Mouse (Mus musculus) embryonic facial prominence, embryonic 12.5 days (tissue): ENCODE measurements at regions not wholly inside any gene's neighbourhood (a gene's known extent, or its start where the extent isn't known, plus 50 kb on each side); places are given as distances from the start of the nearest gene placed in this dataset.
"Not testable (repeated sequence)": the region's sequence is repeated elsewhere in the genome, so short reads cannot be mapped to it uniquely, and the experiment has no call there.

Source experiments
- ATAC-seq: fragments of 200-750 bp; cut with Nextera tagmentation; 2 replicates; pipeline ENCODE4 v1.8.0; 2017; ENCODE audit not compliant: insufficient number of reproducible peaks, insufficient read depth, low FRiP score, low TSS enrichment
- H3K27ac ChIP-seq: fragments of 300-500 bp; sonication (generic); 2 replicates; pipeline ENCODE4 v1.5.1; 2016; ENCODE audit warnings: mild to moderate bottlenecking
- H3K27me3 ChIP-seq: fragments of 300-500 bp; sonication (generic); 2 replicates; pipeline ENCODE4 v1.6.1; 2016; ENCODE audit warnings: mild to moderate bottlenecking, moderate library complexity
- H3K36me3 ChIP-seq: fragments of 300-500 bp; sonication (generic); 2 replicates; pipeline ENCODE4 v1.6.1; 2016; ENCODE audit warnings: mild to moderate bottlenecking
- H3K4me1 ChIP-seq: fragments of 300-500 bp; sonication (generic); 2 replicates; pipeline ENCODE4 v1.6.1; 2016
- H3K4me2 ChIP-seq: fragments of 300-500 bp; sonication (generic); replicated peaks from 2 replicates; pipeline ENCODE4 v1.6.1; 2016; ENCODE audit warnings: mild to moderate bottlenecking, moderate library complexity
- H3K4me3 ChIP-seq: fragments of 300-500 bp; sonication (generic); 2 replicates; pipeline ENCODE4 v1.5.1; 2016; ENCODE audit warnings: mild to moderate bottlenecking
- H3K9ac ChIP-seq: fragments of 300-500 bp; sonication (generic); 2 replicates; pipeline ENCODE4 v1.6.1; 2016; ENCODE audit warnings: mild to moderate bottlenecking, moderate library complexity
- H3K9me3 ChIP-seq: fragments of 300-500 bp; sonication (generic); 2 replicates; pipeline ENCODE4 v1.6.1; 2016; ENCODE audit warnings: mild to moderate bottlenecking, moderate library complexity
- WGBS: fragments of 180-500 bp; shearing (Covaris S2); methylation state at CpG from one replicate; pipeline ENCODE4 v1.1.7; 2016; 5-methylcytosine and 5-hydroxymethylcytosine counted together

GRCm38 (mm10) chr4:75466880-75467327, 188.8 kb upstream of the Dmac1 start:
- Histone ChIP-seq H3K9me3 (no peaks in the 10 kb centered on the region), H3K36me3 (no peaks in the 10 kb centered on the region), H3K9ac (no peak overlapping the region), H3K27ac (no peak overlapping the region), H3K4me2 (no peak overlapping the region), H3K4me1 (no peaks in the 10 kb centered on the region), H3K4me3 (no peak overlapping the region), H3K27me3 (no peaks in the 10 kb centered on the region)
- WGBS = 37% methylated on average over 3 of the region's 3 CpGs
- ATAC-seq = no peak

- no peaks in the 10 kb centered on the region for H3K36me3 ChIP-seq
- H3K4me1 ChIP-seq = no peaks in the 10 kb centered on the region
- no peak for ATAC-seq
- WGBS = 97% methylated on average over 5 of the region's 5 CpGs
- H3K27ac ChIP-seq = no peak overlapping the region
- no peak overlapping the region for H3K4me2 ChIP-seq
- no peaks in the 10 kb centered on the region for H3K9me3 ChIP-seq
- H3K9ac ChIP-seq = no peak overlapping the region
- no peaks in the 10 kb centered on the region for H3K27me3 ChIP-seq
- H3K4me3 ChIP-seq = no peak overlapping the region
Measured at GRCm38 (mm10) chr4:75463579-75463978, 185.5 kb upstream of the Dmac1 start.

GRCm38 (mm10) chr4:75449478-75449877, 171.4 kb upstream of the Dmac1 start:
- Histone ChIP-seq H3K9ac (no peak overlapping the region), H3K27ac (no peak overlapping the region), H3K9me3 (no peaks in the 10 kb centered on the region), H3K36me3 (no peaks in the 10 kb centered on the region), H3K4me3 (no peak overlapping the region), H3K4me2 (no peak overlapping the region), H3K4me1 (no peaks in the 10 kb centered on the region), H3K27me3 (no peaks in the 10 kb centered on the region)
- ATAC-seq = no peak
- WGBS = 73% methylated on average over 4 of the region's 4 CpGs

DNA sequence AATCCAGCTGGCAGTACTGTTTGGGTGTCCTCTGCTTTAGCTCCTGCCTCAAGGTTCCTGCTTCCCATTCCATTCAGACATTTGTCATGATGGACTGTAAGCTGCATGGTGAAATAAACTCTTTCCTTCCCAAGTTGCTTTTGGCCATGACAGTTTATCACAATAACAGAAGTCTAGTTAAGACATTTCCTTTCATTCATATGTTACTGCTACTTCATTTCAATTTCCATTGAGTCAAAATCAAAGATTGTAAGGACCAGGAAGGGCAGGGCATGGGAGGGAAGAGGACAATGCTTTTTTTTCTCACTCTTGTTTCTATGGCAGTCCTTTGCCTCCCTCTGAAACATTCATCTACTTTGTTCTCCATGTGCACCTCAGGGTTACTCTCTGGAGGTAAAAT, 145.2 kb upstream of the Dmac1 start:
- no peak overlapping the region for H3K4me2 ChIP-seq
- no peak overlapping the region for H3K9ac ChIP-seq
- no peaks in the 10 kb centered on the region for H3K9me3 ChIP-seq
- no peaks in the 10 kb centered on the region for H3K4me1 ChIP-seq
- no peak overlapping the region for H3K27ac ChIP-seq
- no peaks in the 10 kb centered on the region for H3K36me3 ChIP-seq
- ATAC-seq = no peak
- H3K27me3 ChIP-seq = no peaks in the 10 kb centered on the region
- H3K4me3 ChIP-seq = no peak overlapping the region

DNA sequence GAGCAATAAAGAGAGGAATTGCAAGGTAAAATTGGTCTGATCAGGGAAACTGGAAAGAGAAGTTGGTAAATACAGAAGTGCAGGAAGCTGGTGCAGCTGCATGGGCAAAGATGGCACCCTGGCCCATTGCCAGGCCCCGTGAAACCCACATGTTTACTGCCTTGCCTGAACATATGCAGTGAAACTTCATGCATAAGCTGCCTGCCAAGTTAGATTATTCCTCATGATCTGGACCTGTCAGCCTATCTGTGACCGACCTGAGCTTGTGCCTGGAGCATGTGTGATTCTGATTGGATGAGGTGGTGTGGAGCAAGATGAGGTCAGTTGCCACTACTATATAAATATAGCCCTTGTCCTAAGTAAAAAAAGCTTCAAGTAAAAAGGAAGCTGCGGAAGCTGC, 122.6 kb upstream of the Dmac1 start:
- H3K9me3 ChIP-seq, H3K4me2 ChIP-seq, H3K27me3 ChIP-seq, H3K4me3 ChIP-seq, ATAC-seq, H3K36me3 ChIP-seq, H3K27ac ChIP-seq, H3K4me1 ChIP-seq, H3K9ac ChIP-seq: not testable (repeated sequence)
- WGBS = 87% methylated on average over 3 of the region's 3 CpGs

DNA sequence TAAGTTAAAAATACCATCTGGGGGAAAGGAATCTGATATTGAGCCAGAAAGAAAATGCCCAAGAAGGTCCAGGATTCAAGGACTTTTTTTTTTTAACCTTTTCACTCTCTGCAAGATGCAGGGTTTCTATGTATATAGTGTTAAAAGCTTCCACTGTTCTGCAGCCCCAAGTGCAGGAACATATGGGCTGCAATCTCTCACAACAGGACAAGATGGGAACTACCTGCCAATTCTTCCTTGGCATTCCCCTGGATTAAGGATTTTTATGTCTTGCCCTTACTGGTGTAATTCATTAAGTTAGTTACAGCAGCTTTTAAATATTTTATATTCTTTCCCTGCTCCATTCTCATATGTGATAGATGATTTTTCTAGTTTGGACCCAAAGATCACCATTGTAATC, 116.9 kb upstream of the Dmac1 start:
- ATAC-seq = no peak
- Histone ChIP-seq H3K9me3 (no peaks in the 10 kb centered on the region), H3K27ac (no peak overlapping the region), H3K4me1 (no peaks in the 10 kb centered on the region), H3K27me3 (no peaks in the 10 kb centered on the region), H3K36me3 (no peaks in the 10 kb centered on the region), H3K4me2 (no peak overlapping the region), H3K4me3 (no peak overlapping the region), H3K9ac (no peak overlapping the region)

- H3K36me3 ChIP-seq = no peaks in the 10 kb centered on the region
- H3K27me3 ChIP-seq = no peaks in the 10 kb centered on the region
- 71% methylated on average over 2 of the region's 2 CpGs for WGBS
- H3K4me1 ChIP-seq = no peaks in the 10 kb centered on the region
- no peaks in the 10 kb centered on the region for H3K9me3 ChIP-seq
- H3K4me3 ChIP-seq = no peak overlapping the region
- H3K27ac ChIP-seq = no peak overlapping the region
- no peak overlapping the region for H3K4me2 ChIP-seq
- no peak overlapping the region for H3K9ac ChIP-seq
- no peak for ATAC-seq
Measured at GRCm38 (mm10) chr4:75394264-75394663, 116.2 kb upstream of the Dmac1 start.

DNA sequence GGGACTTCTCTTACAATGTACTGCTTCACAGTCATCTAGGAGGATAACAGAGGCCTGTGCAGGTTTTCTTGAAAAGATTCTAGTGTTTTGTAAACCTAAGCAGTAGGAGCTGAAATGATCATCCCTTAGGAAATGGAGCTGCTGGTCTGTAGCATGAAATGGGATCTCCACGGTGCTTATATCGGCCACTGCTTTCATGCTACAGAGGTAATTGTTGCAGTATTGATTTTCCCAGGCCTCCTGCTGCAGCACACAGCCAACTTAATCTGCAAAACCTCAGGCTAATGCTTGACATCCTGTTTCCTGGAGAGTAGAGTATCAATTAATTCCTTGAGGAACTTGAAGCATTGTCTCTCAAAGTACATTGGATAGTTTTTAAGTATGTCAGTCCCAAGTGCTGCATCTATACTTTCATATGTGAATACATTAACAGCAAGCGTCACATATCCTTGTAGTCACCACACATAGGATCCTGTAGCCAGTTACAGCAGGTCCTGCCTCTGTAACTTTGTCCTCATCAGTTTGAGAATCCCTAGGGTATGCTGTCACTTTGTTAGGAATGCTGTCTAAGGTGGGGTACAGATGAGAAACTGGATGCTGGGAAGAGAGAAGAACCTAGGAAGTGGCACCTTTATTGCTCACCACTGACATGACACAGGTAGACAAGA, 108.3 kb upstream of the Dmac1 start:
- no peak for ATAC-seq
- no peak overlapping the region for H3K4me2 ChIP-seq
- H3K4me1 ChIP-seq = no peaks in the 10 kb centered on the region
- no peaks in the 10 kb centered on the region for H3K36me3 ChIP-seq
- no peak overlapping the region for H3K4me3 ChIP-seq
- 25% methylated on average over 3 of the region's 3 CpGs for WGBS
- no peak overlapping the region for H3K9ac ChIP-seq
- no peak overlapping the region for H3K27ac ChIP-seq
- H3K27me3 ChIP-seq = no peaks in the 10 kb centered on the region
- no peaks in the 10 kb centered on the region for H3K9me3 ChIP-seq

- no peaks in the 10 kb centered on the region for H3K36me3 ChIP-seq
- no peaks in the 10 kb centered on the region for H3K27me3 ChIP-seq
- no peak overlapping the region for H3K9ac ChIP-seq
- WGBS = 95% methylated on average over 2 of the region's 2 CpGs
- no peak overlapping the region for H3K4me3 ChIP-seq
- no peaks in the 10 kb centered on the region for H3K4me1 ChIP-seq
- no peak overlapping the region for H3K4me2 ChIP-seq
- ATAC-seq = no peak
- H3K27ac ChIP-seq = no peak overlapping the region
- no peaks in the 10 kb centered on the region for H3K9me3 ChIP-seq
Measured at GRCm38 (mm10) chr4:75359496-75359895, 81.4 kb upstream of the Dmac1 start.

DNA sequence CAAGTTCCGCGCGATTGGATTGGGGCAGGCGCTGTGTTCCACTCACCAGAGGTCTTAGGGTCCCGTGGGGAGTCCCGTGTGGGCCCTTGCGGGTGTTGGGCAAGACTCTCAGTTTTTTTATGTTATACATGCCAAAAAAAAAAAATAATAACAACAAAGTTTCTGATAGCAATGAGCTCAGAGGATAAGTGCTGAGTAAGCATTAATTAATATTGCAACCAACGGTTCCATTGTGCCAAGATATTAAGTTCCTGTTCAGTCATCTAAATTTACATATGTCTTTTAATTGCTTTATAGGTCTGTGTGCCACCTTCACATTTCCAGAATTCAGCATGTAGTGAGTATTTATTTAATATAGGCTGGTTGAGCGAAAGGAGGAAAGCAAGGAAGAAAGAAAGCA, 77.5 kb upstream of the Dmac1 start:
- no peak overlapping the region for H3K27ac ChIP-seq
- no peaks in the 10 kb centered on the region for H3K36me3 ChIP-seq
- no peak overlapping the region for H3K4me3 ChIP-seq
- H3K9ac ChIP-seq = no peak overlapping the region
- no peak overlapping the region for H3K4me2 ChIP-seq
- no peak for ATAC-seq
- no peaks in the 10 kb centered on the region for H3K4me1 ChIP-seq
- H3K9me3 ChIP-seq = no peaks in the 10 kb centered on the region
- H3K27me3 ChIP-seq = no peaks in the 10 kb centered on the region
- WGBS = 94% methylated on average over 8 of the region's 9 CpGs

DNA sequence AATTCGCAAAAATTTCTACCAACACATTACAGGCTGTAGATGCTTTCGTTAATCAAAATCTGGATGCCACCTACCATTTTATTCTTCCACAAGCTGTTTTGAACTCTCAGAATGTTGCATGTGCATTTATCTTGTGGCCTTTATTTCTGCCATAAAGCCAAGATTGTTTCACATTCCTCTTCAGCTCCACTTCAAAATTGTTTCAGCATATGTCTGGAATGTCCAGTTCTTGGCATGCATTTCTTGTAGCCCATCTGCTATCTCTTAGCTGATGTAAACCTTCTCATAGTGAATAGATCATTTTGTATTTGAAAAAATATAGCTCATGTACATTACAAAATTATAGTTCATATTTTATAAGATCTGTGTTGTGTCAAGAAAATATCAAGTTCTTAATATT, 56.4 kb upstream of the Dmac1 start:
- H3K4me1 ChIP-seq = peaks cover 4% of the 10 kb centered on the region; the same call in 1 of the 2 replicates
- no peaks in the 10 kb centered on the region for H3K9me3 ChIP-seq
- H3K9ac ChIP-seq = no peak overlapping the region
- no peak overlapping the region for H3K4me2 ChIP-seq
- no peak overlapping the region for H3K4me3 ChIP-seq
- H3K27ac ChIP-seq = no peak overlapping the region
- ATAC-seq = no peak
- H3K36me3 ChIP-seq = no peaks in the 10 kb centered on the region
- H3K27me3 ChIP-seq = no peaks in the 10 kb centered on the region
- 92% methylated on average over 2 of the region's 2 CpGs for WGBS

- H3K9ac ChIP-seq = no peak overlapping the region
- no peaks in the 10 kb centered on the region for H3K27me3 ChIP-seq
- H3K4me3 ChIP-seq = no peak overlapping the region
- H3K4me1 ChIP-seq = peaks cover 6% of the 10 kb centered on the region; the same call in 1 of the 2 replicates
- H3K9me3 ChIP-seq = no peaks in the 10 kb centered on the region
- no peak for ATAC-seq
- no peak overlapping the region for H3K27ac ChIP-seq
- H3K4me2 ChIP-seq = no peak overlapping the region
- WGBS = 55% methylated on average over 5 of the region's 5 CpGs
- H3K36me3 ChIP-seq = no peaks in the 10 kb centered on the region
Measured at GRCm38 (mm10) chr4:75332791-75333190, 54.7 kb upstream of the Dmac1 start.
